Mouse (Mus musculus): ENCODE measurements around the gene Gm29666. TPM values are rescaled to one million over a fixed set of nuclear protein-coding genes. Genes with fewer than 3 reads are reported as not detected.

The Gm29666 gene
- polyA plus RNA-seq, 2 experiments = 0.40 to 1.1 TPM

GRCm38 (mm10) chr15:84891246-84891645 is 28.6 kb downstream of the Gm29666 start:
- Histone ChIP-seq H3K27ac (replicated peaks; ENCODE audit: low read depth, low read length) (no peak overlapping the region), H3K4me3 (replicated peaks; ENCODE audit: low read length) (no peak overlapping the region)

GRCm38 (mm10) chr15:84888066-84888465 is 31.8 kb downstream of the Gm29666 start:
- Histone ChIP-seq H3K9me3 (ENCODE audit: control insufficient read depth, low read length) (no peaks in the 10 kb centered on the region), H3K36me3 (ENCODE audit: control insufficient read depth, insufficient read depth, low read length) (no peaks in the 10 kb centered on the region), H3K9ac (ENCODE audit: low read depth, low read length, severe bottlenecking) (no peak overlapping the region), H3K27me3 (ENCODE audit: control insufficient read depth, insufficient read depth, low read length) (no peaks in the 10 kb centered on the region), H3K4me1 (ENCODE audit: control insufficient read depth, insufficient read depth, low read length) (no peaks in the 10 kb centered on the region), H3K27ac (replicated peaks; ENCODE audit: low read depth, low read length) (no peak overlapping the region), H3K4me3 (replicated peaks; ENCODE audit: low read length) (no peak overlapping the region), H3K4me2 (replicated peaks; ENCODE audit: low read depth, low read length, severe bottlenecking) (no peak overlapping the region)
- ATAC-seq (ENCODE audit: low FRiP score, low read depth) (no peak), DNase-seq (ENCODE audit: low spot score) (no peak)
- whole genome bisulfite sequencing = 79% methylated on average over 12 of the region's 12 CpGs
- TF ChIP-seq POLR2A (IDR thresholded peaks at IDR 0.05; ENCODE audit: borderline replicate concordance, extremely low read depth, insufficient read depth, insufficient read length) = no peak

More at GRCm38 (mm10) chr15:84891246-84891645, 28.6 kb downstream of the Gm29666 start:
- no peak for TF ChIP-seq POLR2A (IDR thresholded peaks at IDR 0.05; ENCODE audit: borderline replicate concordance, extremely low read depth, insufficient read depth, insufficient read length)
- 49% methylated on average over 3 of the region's 3 CpGs for WGBS
- Histone ChIP-seq H3K4me1 (ENCODE audit: control insufficient read depth, insufficient read depth, low read length) (no peaks in the 10 kb centered on the region), H3K4me2 (replicated peaks; ENCODE audit: low read depth, low read length, severe bottlenecking) (no peak overlapping the region), H3K27me3 (ENCODE audit: control insufficient read depth, insufficient read depth, low read length) (no peaks in the 10 kb centered on the region), H3K9ac (ENCODE audit: low read depth, low read length, severe bottlenecking) (no peak overlapping the region), H3K9me3 (ENCODE audit: control insufficient read depth, low read length) (no peaks in the 10 kb centered on the region), H3K36me3 (ENCODE audit: control insufficient read depth, insufficient read depth, low read length) (no peaks in the 10 kb centered on the region)
- no peak for DNase-seq (ENCODE audit: low spot score)
- ATAC-seq (ENCODE audit: low FRiP score, low read depth) = no peak

GRCm38 (mm10) chr15:84877029-84877815 is 42.6 kb downstream of the Gm29666 start:
- no peak overlapping the region for H3K4me3 ChIP-seq (replicated peaks; ENCODE audit: low read length)
- ATAC-seq (ENCODE audit: low FRiP score, low read depth) = no peak
- H3K27me3 ChIP-seq (ENCODE audit: control insufficient read depth, insufficient read depth, low read length) = no peaks in the 10 kb centered on the region
- H3K9me3 ChIP-seq (ENCODE audit: control insufficient read depth, low read length) = no peaks in the 10 kb centered on the region
- no peaks in the 10 kb centered on the region for H3K36me3 ChIP-seq (ENCODE audit: control insufficient read depth, insufficient read depth, low read length)
- no peak overlapping the region for H3K4me2 ChIP-seq (replicated peaks; ENCODE audit: low read depth, low read length, severe bottlenecking)
- H3K4me1 ChIP-seq (ENCODE audit: control insufficient read depth, insufficient read depth, low read length) = no peaks in the 10 kb centered on the region
- no peak overlapping the region for H3K27ac ChIP-seq (replicated peaks; ENCODE audit: low read depth, low read length)
- no peak overlapping the region for H3K9ac ChIP-seq (ENCODE audit: low read depth, low read length, severe bottlenecking)
- TF ChIP-seq POLR2A (IDR thresholded peaks at IDR 0.05; ENCODE audit: borderline replicate concordance, extremely low read depth, insufficient read depth, insufficient read length) = no peak
- 82% methylated on average over 12 of the region's 12 CpGs for WGBS
- no peak for DNase-seq (ENCODE audit: low spot score)

- 66% methylated on average over 4 of the region's 4 CpGs for WGBS
- no peak for TF ChIP-seq POLR2A (IDR thresholded peaks at IDR 0.05; ENCODE audit: borderline replicate concordance, extremely low read depth, insufficient read depth, insufficient read length)
- no peaks in the 10 kb centered on the region for H3K4me1 ChIP-seq (ENCODE audit: control insufficient read depth, insufficient read depth, low read length)
- no peak overlapping the region for H3K4me2 ChIP-seq (replicated peaks; ENCODE audit: low read depth, low read length, severe bottlenecking)
- ATAC-seq (ENCODE audit: low FRiP score, low read depth) = no peak
- no peaks in the 10 kb centered on the region for H3K27me3 ChIP-seq (ENCODE audit: control insufficient read depth, insufficient read depth, low read length)
- no peak overlapping the region for H3K4me3 ChIP-seq (replicated peaks; ENCODE audit: low read length)
- H3K9me3 ChIP-seq (ENCODE audit: control insufficient read depth, low read length) = no peaks in the 10 kb centered on the region
- H3K36me3 ChIP-seq (ENCODE audit: control insufficient read depth, insufficient read depth, low read length) = no peaks in the 10 kb centered on the region
- no peak for DNase-seq (ENCODE audit: low spot score)
- H3K9ac ChIP-seq (ENCODE audit: low read depth, low read length, severe bottlenecking) = no peak overlapping the region
- H3K27ac ChIP-seq (replicated peaks; ENCODE audit: low read depth, low read length) = no peak overlapping the region
Measured at GRCm38 (mm10) chr15:84873867-84874266, 46.0 kb downstream of the Gm29666 start.

- no peak overlapping the region for H3K4me2 ChIP-seq (replicated peaks; ENCODE audit: low read depth, low read length, severe bottlenecking)
- DNase-seq (ENCODE audit: low spot score) = no peak
- H3K4me3 ChIP-seq (replicated peaks; ENCODE audit: low read length) = no peak overlapping the region
- no peak for TF ChIP-seq POLR2A (IDR thresholded peaks at IDR 0.05; ENCODE audit: borderline replicate concordance, extremely low read depth, insufficient read depth, insufficient read length)
- H3K36me3 ChIP-seq (ENCODE audit: control insufficient read depth, insufficient read depth, low read length) = no peaks in the 10 kb centered on the region
- H3K9me3 ChIP-seq (ENCODE audit: control insufficient read depth, low read length) = no peaks in the 10 kb centered on the region
- H3K4me1 ChIP-seq (ENCODE audit: control insufficient read depth, insufficient read depth, low read length) = no peaks in the 10 kb centered on the region
- no peak overlapping the region for H3K27ac ChIP-seq (replicated peaks; ENCODE audit: low read depth, low read length)
- 86% methylated on average over 11 of the region's 11 CpGs for WGBS
- no peak overlapping the region for H3K9ac ChIP-seq (ENCODE audit: low read depth, low read length, severe bottlenecking)
- ATAC-seq (ENCODE audit: low FRiP score, low read depth) = no peak
- H3K27me3 ChIP-seq (ENCODE audit: control insufficient read depth, insufficient read depth, low read length) = no peaks in the 10 kb centered on the region
Measured at GRCm38 (mm10) chr15:84873079-84873478, 46.8 kb downstream of the Gm29666 start.

All from limb, embryonic 14.5 days (tissue).